Mouse (Mus musculus): Measurements from ENCODE around the gene Mitf. TPM values are rescaled to one million over a fixed set of nuclear protein-coding genes. Genes with fewer than 3 reads are reported as not detected.

Gene Mitf
- polyA plus RNA-seq, 1 experiment: 52.1 TPM

DNA sequence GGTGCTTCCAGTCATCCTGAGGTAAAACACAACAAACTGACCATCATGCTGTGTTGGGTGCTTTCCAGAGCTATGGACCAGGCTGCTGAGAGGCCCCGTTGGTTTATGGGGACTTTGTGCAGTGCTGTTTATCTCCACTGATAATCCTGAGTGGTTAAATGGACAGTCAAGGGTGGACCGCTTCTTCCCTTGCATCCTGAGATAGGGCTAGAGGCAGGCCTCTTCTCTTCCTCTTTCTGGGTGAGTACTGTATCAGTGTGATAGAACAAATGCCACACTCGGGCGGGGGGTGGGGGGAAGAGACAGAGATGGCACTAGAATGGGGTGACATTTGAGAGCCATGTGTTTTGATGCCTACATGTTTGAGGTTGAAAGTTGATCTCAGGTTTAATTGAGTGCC is 81.0 kb downstream of the Mitf start:
- Histone ChIP-seq H3K4me1 (ENCODE audit: control insufficient read depth, insufficient read depth, low read length) (peaks cover 12% of the 10 kb centered on the region), H3K27ac (ENCODE audit: insufficient read depth, low read depth, low read length) (no peak overlapping the region), H3K4me3 (ENCODE audit: insufficient read depth, low read length) (no peak overlapping the region)
- no peak for TF ChIP-seq POLR2A (IDR thresholded peaks at IDR 0.05; ENCODE audit: borderline replicate concordance, low read depth, low read length)
- no peak for TF ChIP-seq CTCF (IDR thresholded peaks at IDR 0.05; ENCODE audit: low read depth, low read length)

DNA sequence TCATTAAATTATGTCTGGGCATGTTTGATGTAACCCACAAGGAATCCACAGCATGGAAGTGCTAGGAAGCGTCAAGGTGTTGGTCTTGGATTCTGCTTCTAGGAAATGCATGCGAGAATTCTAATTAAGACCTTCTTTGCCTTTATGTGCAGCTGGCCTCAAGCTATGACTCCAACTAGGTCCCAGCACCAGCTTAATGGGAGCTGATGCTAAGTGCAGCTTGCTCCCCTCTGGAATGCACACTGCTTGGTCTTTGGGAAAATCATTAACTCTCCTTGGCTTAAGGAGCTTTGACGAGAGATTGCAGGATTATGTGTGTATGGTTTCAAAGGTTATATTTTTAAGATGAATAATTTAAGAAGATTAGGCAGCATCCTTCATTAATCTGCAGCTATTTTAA is 81.7 kb downstream of the Mitf start:
- peaks cover 7% of the 10 kb centered on the region for H3K4me1 ChIP-seq (ENCODE audit: control insufficient read depth, insufficient read depth, low read length)
- no peak for TF ChIP-seq POLR2A (IDR thresholded peaks at IDR 0.05; ENCODE audit: borderline replicate concordance, low read depth, low read length)
- no peak for TF ChIP-seq CTCF (IDR thresholded peaks at IDR 0.05; ENCODE audit: low read depth, low read length)
- H3K4me3 ChIP-seq (ENCODE audit: insufficient read depth, low read length): no peak overlapping the region
- no peak overlapping the region for H3K27ac ChIP-seq (ENCODE audit: insufficient read depth, low read depth, low read length)

DNA sequence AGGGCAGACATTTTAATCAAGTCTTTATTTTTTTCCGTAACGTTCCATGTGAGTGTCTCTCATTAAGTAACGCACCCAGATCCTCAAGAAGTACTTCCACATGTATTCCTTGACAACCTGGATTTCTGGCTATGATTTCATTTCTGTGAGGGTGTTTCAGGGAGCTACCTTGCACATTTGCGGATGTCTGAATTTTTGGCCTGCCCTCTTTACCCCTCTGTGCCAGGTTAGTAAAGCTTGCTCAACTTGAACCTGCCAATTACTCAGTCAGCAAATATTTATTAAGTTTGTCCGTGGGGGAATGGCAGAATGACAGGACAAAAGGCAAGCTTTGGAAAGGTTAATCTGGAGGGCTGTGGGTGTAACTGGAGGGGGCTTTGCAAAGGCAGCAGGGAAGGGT is 86.7 kb downstream of the Mitf start:
- H3K4me3 ChIP-seq (ENCODE audit: insufficient read depth, low read length): no peak overlapping the region
- H3K27ac ChIP-seq (ENCODE audit: insufficient read depth, low read depth, low read length): no peak overlapping the region
- no peaks in the 10 kb centered on the region for H3K4me1 ChIP-seq (ENCODE audit: control insufficient read depth, insufficient read depth, low read length)
- no peak for TF ChIP-seq CTCF (IDR thresholded peaks at IDR 0.05; ENCODE audit: low read depth, low read length)
- TF ChIP-seq POLR2A (IDR thresholded peaks at IDR 0.05; ENCODE audit: borderline replicate concordance, low read depth, low read length): no peak

DNA sequence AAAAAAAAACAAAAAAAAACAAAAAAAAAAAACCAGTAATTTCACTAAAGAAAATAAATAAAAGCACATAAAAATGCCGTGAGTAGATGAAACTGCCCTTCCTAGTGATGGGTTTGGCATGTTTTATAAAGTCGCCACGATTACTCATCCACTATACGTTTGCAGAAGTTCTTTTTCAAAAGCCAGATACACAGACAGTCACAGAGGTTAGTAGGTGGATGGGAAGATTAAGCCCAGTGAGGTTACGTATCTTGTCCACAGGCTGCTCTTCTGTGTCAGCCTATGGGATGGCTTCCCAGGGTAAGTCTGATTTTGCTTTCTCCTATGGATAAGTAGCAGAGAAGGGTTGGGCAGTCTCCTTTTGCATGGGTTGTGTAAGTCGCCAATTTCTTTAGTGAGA is 90.3 kb downstream of the Mitf start:
- TF ChIP-seq CTCF (IDR thresholded peaks at IDR 0.05; ENCODE audit: low read depth, low read length) (no peak), POLR2A (IDR thresholded peaks at IDR 0.05; ENCODE audit: borderline replicate concordance, low read depth, low read length) (no peak)
- peaks cover 5% of the 10 kb centered on the region; the same call in 1 of the 2 replicates for H3K4me1 ChIP-seq (ENCODE audit: control insufficient read depth, insufficient read depth, low read length)
- no peak overlapping the region for H3K4me3 ChIP-seq (ENCODE audit: insufficient read depth, low read length)
- H3K27ac ChIP-seq (ENCODE audit: insufficient read depth, low read depth, low read length): no peak overlapping the region

DNA sequence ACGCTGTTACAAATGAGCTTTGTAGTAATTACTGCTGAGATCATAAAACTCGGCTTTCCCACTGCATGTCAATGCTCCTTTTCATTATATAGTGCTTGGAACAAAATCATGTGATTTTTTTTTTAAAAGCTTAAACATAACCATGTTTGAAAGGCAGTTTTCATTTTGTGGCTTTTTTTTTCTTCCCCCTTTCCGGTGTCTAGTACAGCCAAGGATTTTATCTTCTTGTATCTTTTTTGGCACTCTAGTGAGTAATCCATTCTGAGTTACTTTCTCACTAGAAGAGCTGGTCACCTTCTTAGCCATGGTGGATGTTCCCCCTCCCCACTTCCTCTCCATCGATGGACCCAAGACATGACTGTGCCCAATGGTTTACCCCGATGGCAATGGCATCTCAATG is 91.2 kb downstream of the Mitf start:
- TF ChIP-seq POLR2A (IDR thresholded peaks at IDR 0.05; ENCODE audit: borderline replicate concordance, low read depth, low read length): no peak
- TF ChIP-seq CTCF (IDR thresholded peaks at IDR 0.05; ENCODE audit: low read depth, low read length): no peak
- Histone ChIP-seq H3K4me3 (ENCODE audit: insufficient read depth, low read length) (no peak overlapping the region), H3K4me1 (ENCODE audit: control insufficient read depth, insufficient read depth, low read length) (peaks cover 5% of the 10 kb centered on the region; the same call in 1 of the 2 replicates), H3K27ac (ENCODE audit: insufficient read depth, low read depth, low read length) (no peak overlapping the region)

DNA sequence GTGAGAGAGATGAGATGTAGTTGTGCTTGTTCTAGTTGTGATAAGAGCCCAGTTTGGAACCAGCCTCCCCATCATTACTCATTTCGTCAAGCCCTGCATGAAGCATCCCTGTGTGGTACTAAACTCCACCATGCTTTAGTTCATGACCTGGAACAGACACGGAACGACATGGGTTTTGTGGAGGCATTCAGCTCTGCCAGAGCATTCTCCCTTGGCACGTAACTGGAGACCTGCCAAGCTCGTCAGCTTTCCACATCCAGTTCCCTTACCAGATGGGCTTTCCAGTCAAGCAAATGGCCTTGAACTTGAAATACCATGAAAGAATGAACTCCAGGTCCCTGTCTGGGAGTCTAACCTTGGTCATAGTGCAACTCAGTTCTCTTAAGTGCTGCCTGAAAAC is 94.7 kb downstream of the Mitf start:
- H3K4me1 ChIP-seq (ENCODE audit: control insufficient read depth, insufficient read depth, low read length): peaks cover 5% of the 10 kb centered on the region; the same call in 1 of the 2 replicates
- no peak overlapping the region for H3K27ac ChIP-seq (ENCODE audit: insufficient read depth, low read depth, low read length)
- no peak for TF ChIP-seq CTCF (IDR thresholded peaks at IDR 0.05; ENCODE audit: low read depth, low read length)
- no peak for TF ChIP-seq POLR2A (IDR thresholded peaks at IDR 0.05; ENCODE audit: borderline replicate concordance, low read depth, low read length)
- H3K4me3 ChIP-seq (ENCODE audit: insufficient read depth, low read length): no peak overlapping the region

DNA sequence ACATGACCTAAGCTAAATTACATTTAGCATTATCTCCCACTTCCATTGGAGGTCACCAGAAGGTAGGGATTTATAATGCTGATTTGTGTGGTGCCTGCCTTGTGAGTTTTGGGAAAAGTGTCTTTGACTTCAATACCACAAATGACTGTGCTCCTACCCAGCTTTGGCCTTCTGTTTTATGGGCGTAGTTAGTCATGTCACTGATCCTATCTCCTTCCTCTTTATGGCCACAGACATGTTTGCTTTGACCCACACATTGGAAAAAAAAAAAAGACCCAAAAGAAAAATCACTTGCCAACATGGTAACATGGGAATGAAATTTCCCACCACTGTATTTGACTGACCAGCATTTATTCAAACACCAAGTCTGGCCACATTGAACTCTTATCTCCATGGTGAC is 95.4 kb downstream of the Mitf start:
- H3K4me3 ChIP-seq (ENCODE audit: insufficient read depth, low read length): no peak overlapping the region
- peaks cover 5% of the 10 kb centered on the region; the same call in 1 of the 2 replicates for H3K4me1 ChIP-seq (ENCODE audit: control insufficient read depth, insufficient read depth, low read length)
- no peak overlapping the region for H3K27ac ChIP-seq (ENCODE audit: insufficient read depth, low read depth, low read length)
- no peak for TF ChIP-seq POLR2A (IDR thresholded peaks at IDR 0.05; ENCODE audit: borderline replicate concordance, low read depth, low read length)
- no peak for TF ChIP-seq CTCF (IDR thresholded peaks at IDR 0.05; ENCODE audit: low read depth, low read length)

DNA sequence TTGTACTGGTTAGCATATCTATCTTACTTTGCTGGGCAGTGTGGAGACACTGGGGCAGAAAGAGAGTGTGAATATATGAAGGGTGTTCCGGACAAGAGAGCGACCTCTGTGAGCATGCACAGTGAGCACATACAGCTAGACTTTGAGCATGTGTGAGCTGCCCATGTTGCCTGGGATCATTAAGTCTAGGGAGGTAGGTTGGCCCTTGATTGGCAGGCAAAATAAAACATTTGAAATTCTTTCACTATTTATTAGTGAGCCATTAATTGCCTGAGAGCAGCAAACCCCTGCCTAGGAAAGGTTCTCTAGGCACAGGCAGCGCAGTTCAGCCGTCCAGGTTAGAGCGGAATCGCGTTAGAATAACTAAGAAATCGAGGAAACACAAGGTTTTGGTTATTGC is 107.9 kb downstream of the Mitf start:
- H3K4me1 ChIP-seq (ENCODE audit: control insufficient read depth, insufficient read depth, low read length): no peaks in the 10 kb centered on the region
- TF ChIP-seq POLR2A (IDR thresholded peaks at IDR 0.05; ENCODE audit: borderline replicate concordance, low read depth, low read length): no peak
- no peak for TF ChIP-seq CTCF (IDR thresholded peaks at IDR 0.05; ENCODE audit: low read depth, low read length)
- no peak overlapping the region for H3K4me3 ChIP-seq (ENCODE audit: insufficient read depth, low read length)
- H3K27ac ChIP-seq (ENCODE audit: insufficient read depth, low read depth, low read length): no peak overlapping the region

DNA sequence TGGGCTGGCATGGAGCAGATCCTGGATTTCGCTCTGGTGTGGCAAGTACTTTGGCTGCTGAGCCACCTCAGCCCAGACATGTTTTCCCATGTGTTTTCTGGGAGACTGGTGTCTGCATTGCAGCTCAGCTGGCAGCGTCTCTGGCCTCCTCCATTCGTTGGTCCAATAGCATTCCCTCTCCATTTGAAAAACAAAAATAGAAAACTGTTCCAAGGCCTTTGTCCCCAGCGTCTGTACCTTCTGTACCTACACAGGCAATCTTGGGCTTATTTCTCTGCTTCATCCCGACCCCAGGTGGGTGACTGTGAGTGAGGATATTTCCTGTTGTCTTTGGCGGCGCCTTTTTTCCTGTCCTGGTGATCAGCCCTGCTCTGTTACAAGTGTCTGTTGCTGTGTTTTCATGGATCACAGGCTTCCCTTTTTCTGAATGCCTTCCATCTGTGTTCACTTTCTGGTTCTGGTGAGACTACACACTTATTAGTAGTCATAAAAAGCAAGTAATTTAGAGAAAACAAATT is 109.6 kb downstream of the Mitf start:
- no peak overlapping the region for H3K27ac ChIP-seq (ENCODE audit: insufficient read depth, low read depth, low read length)
- TF ChIP-seq CTCF (IDR thresholded peaks at IDR 0.05; ENCODE audit: low read depth, low read length) (no peak), POLR2A (IDR thresholded peaks at IDR 0.05; ENCODE audit: borderline replicate concordance, low read depth, low read length) (no peak)
- H3K4me3 ChIP-seq (ENCODE audit: insufficient read depth, low read length): no peak overlapping the region
- no peaks in the 10 kb centered on the region for H3K4me1 ChIP-seq (ENCODE audit: control insufficient read depth, insufficient read depth, low read length)

DNA sequence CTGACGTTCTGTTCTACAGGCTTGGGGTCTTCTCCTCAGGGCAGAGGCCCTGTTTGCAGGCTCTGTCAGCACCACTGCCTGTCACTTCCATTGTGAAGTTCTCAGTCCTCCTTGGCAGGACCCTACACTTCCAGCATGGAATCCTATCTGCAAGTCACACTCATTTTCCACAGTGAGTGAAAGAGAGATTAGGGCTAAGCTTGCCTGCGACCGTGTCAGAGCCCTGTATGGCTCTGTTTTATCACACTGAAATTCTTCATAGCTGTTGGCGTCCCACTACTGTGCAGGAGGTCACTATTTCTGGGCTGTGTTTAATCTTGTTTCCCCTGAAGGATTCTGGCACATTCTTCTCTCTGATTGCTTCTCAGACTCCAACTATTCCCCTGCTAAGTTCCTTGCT is 111.2 kb downstream of the Mitf start:
- no peak overlapping the region for H3K27ac ChIP-seq (ENCODE audit: insufficient read depth, low read depth, low read length)
- TF ChIP-seq CTCF (IDR thresholded peaks at IDR 0.05; ENCODE audit: low read depth, low read length) (no peak), POLR2A (IDR thresholded peaks at IDR 0.05; ENCODE audit: borderline replicate concordance, low read depth, low read length) (no peak)
- H3K4me3 ChIP-seq (ENCODE audit: insufficient read depth, low read length): no peak overlapping the region
- no peaks in the 10 kb centered on the region for H3K4me1 ChIP-seq (ENCODE audit: control insufficient read depth, insufficient read depth, low read length)

DNA sequence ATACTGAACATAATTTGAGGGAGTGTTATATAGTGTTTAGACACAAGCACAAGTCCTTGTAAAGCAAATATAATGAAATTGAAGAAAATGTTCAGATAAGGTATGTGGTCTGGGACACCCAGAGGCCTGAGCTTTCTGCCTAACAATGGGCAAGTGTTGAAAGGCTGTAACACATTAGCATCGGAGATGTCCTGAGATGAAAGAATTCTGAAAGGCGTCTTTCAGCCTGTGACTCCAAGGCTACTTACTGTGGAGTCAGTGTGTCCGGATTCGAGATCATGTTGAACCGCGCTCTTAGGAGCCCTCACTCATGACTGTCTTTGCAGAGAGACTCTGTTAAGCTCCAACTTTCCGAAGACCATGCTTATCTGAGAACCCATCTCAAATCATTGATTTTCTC is 111.6 kb downstream of the Mitf start:
- Histone ChIP-seq H3K27ac (ENCODE audit: insufficient read depth, low read depth, low read length) (no peak overlapping the region), H3K4me3 (ENCODE audit: insufficient read depth, low read length) (no peak overlapping the region), H3K4me1 (ENCODE audit: control insufficient read depth, insufficient read depth, low read length) (no peaks in the 10 kb centered on the region)
- TF ChIP-seq POLR2A (IDR thresholded peaks at IDR 0.05; ENCODE audit: borderline replicate concordance, low read depth, low read length) (no peak), CTCF (IDR thresholded peaks at IDR 0.05; ENCODE audit: low read depth, low read length) (no peak)

Measured in bone marrow macrophage, adult 2 months (primary cell).